Mouse (Mus musculus) embryonic fibroblast, embryonic 13.5 days (primary cell): ENCODE results near the gene Zmiz1.

Experiments used
- CTCF ChIP-seq: IDR thresholded peaks from 2 replicates; pipeline ENCODE4 v1.5.1; 2011; ENCODE audit warnings: mild to moderate bottlenecking, control low read depth, low read length, moderate library complexity, borderline replicate concordance; ENCODE audit not compliant: insufficient read depth
- POLR2A ChIP-seq: IDR thresholded peaks from 2 replicates; pipeline ENCODE4 v1.6.1; 2011; ENCODE audit warnings: low read depth, mild to moderate bottlenecking, control low read depth, low read length, moderate library complexity

DNA sequence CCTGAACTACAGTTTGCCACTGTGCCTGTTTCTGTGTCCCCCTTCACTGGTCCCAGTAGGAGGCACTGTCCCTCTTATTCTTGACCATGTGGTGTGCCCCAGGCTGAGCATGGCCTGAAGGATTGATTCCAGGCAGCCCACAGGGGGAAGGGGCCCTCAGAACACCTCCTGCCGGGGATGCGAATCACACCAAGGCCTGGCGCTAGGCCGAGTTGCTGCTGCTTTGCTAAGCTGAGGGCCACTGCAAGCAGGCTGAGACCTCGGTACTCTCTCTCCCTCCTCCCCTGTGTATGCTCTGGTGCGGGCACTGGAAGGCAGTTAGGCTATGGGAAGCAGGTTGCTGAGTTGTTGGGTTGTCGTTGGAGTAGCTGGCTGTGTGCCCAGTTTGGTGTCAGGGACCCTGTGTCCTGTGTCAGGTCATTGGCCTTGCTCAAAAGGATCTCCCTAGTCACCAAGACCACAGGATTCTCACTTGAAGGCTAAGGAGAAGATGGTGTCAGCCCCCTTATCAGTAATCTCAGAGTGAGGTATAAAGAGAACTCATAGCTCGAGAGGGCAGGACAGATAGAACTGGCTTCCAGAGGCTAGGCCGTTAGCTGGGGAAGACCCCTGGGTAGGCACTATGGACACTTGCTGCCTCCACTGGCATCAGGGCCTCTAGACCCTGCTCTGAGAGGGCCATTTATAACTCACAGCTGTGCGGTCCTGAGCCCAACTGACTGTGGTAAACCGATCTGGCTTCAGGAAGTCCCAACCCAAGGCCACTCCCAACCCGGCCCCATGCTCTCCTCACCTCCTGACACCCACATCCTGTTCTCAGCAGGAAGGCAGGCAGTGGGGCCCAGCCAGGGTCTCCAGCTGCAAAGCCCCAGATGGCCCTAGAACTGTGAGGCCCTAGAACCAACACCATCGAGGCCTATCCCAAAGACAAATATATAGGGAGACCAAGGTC is 57.9 kb downstream of the Zmiz1 start:
- TF ChIP-seq CTCF (peak; percentile 46; the same call in 1 of the 2 replicates), POLR2A (peak; percentile 28; the same call in 1 of the 2 replicates)
